Mouse (Mus musculus): ENCODE data around the gene Egfem1.
A peak's percentile ranks its signal among the peaks of the same experiment; 100 is the strongest.

Gene Egfem1

GRCm38 (mm10) chr3:29081952-29082295, at the start of gene Egfem1:
Egfem1 (plus strand) TSS chr3:29082023.
- DNase-seq, result peak; percentile 3 to 5

GRCm38 (mm10) chr3:29033107-29033506, 48.7 kb upstream of the Egfem1 start:
- no peak for DNase-seq

- DNase-seq, result peak; percentile 27 to 39
Observed at GRCm38 (mm10) chr3:29036146-29036545, 45.7 kb upstream of the Egfem1 start.

GRCm38 (mm10) chr3:29036620-29037019, 45.2 kb upstream of the Egfem1 start:
- DNase-seq, result no peak

GRCm38 (mm10) chr3:29040064-29040463, 41.8 kb upstream of the Egfem1 start:
- no peak for DNase-seq

GRCm38 (mm10) chr3:29046281-29046680, 35.5 kb upstream of the Egfem1 start:
- DNase-seq, result no peak

GRCm38 (mm10) chr3:29047273-29047932, 34.4 kb upstream of the Egfem1 start:
- DNase-seq, result no peak

- DNase-seq, result no peak
Observed at GRCm38 (mm10) chr3:29063156-29063555, 18.7 kb upstream of the Egfem1 start.

GRCm38 (mm10) chr3:29068428-29069098, 13.3 kb upstream of the Egfem1 start:
- no peak for DNase-seq

GRCm38 (mm10) chr3:29071315-29071714, 10.5 kb upstream of the Egfem1 start:
- DNase-seq, result no peak

GRCm38 (mm10) chr3:29081517-29081916, 306 bp upstream of the Egfem1 start:
- peak; percentile 4 to 16 for DNase-seq

- peak; percentile 42 to 69 for DNase-seq
Observed at GRCm38 (mm10) chr3:29082296-29082995, 623 bp downstream of the Egfem1 start.

- DNase-seq, result no peak
Observed at GRCm38 (mm10) chr3:29082996-29083350, 1.1 kb downstream of the Egfem1 start.

- no peak for DNase-seq
Observed at GRCm38 (mm10) chr3:29098467-29098866, 16.6 kb downstream of the Egfem1 start.

- no peak for DNase-seq
Observed at GRCm38 (mm10) chr3:29106016-29106723, 24.3 kb downstream of the Egfem1 start.

- DNase-seq, result no peak
Observed at GRCm38 (mm10) chr3:29107134-29107533, 25.3 kb downstream of the Egfem1 start.

- peak in 1 of 2 experiments; percentile 18 for DNase-seq
Observed at GRCm38 (mm10) chr3:29110321-29110720, 28.5 kb downstream of the Egfem1 start.

GRCm38 (mm10) chr3:29114517-29114916, 32.7 kb downstream of the Egfem1 start:
- no peak for DNase-seq

GRCm38 (mm10) chr3:29117379-29117778, 35.6 kb downstream of the Egfem1 start:
- no peak for DNase-seq

GRCm38 (mm10) chr3:29122556-29122955, 40.7 kb downstream of the Egfem1 start:
- DNase-seq, result no peak

- no peak for DNase-seq
Observed at GRCm38 (mm10) chr3:29132054-29132931, 50.5 kb downstream of the Egfem1 start.

- no peak for DNase-seq
Observed at GRCm38 (mm10) chr3:29134509-29134908, 52.7 kb downstream of the Egfem1 start.

All from kidney, postnatal 4 days (tissue).